Mouse (Mus musculus) kidney, postnatal 4 days (tissue): Measurements from ENCODE around the gene Tmem164.

Experiments
- DNase-seq, 2 experiments: peaks; one replicate each; pipeline ENCODE4 v3.0.0; 2021; ENCODE audit warnings: mixed read lengths in 2 of 2

Tmem164 gene

GRCm38 (mm10) chrX:142755542-142755941, 74.3 kb downstream of the Tmem164 start:
- no peak for DNase-seq

- no peak for DNase-seq
These were observed 79.2 kb downstream of the Tmem164 start for GRCm38 (mm10) chrX:142760415-142760814.

- no peak for DNase-seq
These were observed 82.1 kb downstream of the Tmem164 start for GRCm38 (mm10) chrX:142763337-142763736.

- no peak for DNase-seq
These were observed 88.5 kb downstream of the Tmem164 start for GRCm38 (mm10) chrX:142769698-142770097.

DNA sequence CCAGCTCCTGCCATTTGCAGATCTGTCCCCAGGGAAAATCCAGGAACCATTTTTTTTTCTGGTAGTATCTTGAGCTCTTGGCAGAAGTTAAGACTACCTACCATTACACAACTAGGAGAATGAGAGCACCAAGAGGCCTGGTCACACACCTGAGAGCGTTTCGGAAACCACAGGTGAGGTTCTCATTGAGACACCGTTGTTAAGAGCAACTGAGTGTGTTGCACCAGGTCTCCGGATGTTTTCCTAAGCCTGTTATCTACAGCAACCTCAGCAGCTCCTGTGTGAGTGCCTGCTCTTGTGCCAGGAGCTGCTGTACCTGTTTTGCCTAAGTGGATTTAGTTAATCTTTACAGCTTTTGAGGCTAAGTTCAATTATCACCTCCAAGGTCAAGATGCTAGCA, 92.5 kb downstream of the Tmem164 start:
- no peak for DNase-seq

- DNase-seq, result no peak
These were observed 94.9 kb downstream of the Tmem164 start for GRCm38 (mm10) chrX:142776131-142776530.

GRCm38 (mm10) chrX:142778638-142779037, 97.4 kb downstream of the Tmem164 start:
- no peak for DNase-seq

GRCm38 (mm10) chrX:142786160-142787052, 105.2 kb downstream of the Tmem164 start:
- DNase-seq, result no peak

DNA sequence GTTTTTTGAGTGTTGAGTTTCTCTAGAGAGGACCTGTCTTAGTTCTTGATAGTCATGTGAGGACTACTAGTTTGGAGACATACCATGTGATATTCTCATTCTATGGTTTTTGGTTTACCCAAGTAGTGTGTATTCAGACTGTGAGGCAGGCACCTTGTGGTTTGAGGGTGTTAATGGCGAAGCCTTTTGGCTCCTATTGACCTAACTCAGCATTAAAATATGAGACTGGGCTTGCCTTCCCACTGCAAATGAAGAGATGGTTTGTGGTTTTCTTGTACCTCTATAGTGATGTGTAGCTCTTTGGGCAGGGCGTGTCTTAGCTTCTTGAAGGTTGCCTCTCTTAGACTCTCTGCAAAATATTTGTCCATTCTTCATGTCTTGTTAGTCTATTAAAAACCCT, 111.0 kb downstream of the Tmem164 start:
- no peak for DNase-seq

GRCm38 (mm10) chrX:142794069-142794610, 112.9 kb downstream of the Tmem164 start:
- DNase-seq, result no peak

DNA sequence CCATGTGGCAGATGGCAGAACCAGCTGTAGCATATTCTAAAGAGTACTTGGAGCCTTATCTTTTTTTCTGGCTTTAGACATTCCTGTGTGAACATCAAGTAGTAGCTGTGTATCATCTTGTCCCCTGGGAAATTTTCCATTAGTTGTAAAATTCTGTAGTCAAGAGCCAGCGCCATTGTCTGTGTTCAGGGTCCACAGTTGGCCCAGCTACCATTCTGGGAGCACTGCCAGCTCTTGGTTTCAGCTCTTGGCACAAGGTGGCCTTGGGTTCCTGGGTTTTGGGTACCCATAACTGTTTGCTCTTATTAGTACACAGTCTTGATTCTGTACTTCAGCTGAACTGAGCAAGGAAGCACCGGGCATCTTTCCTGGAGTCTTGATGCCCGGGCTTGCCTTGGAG, 123.4 kb downstream of the Tmem164 start:
- no peak for DNase-seq

GRCm38 (mm10) chrX:142806126-142806525, 124.9 kb downstream of the Tmem164 start:
- DNase-seq, result peak in 1 of 2 experiments; percentile 21

DNA sequence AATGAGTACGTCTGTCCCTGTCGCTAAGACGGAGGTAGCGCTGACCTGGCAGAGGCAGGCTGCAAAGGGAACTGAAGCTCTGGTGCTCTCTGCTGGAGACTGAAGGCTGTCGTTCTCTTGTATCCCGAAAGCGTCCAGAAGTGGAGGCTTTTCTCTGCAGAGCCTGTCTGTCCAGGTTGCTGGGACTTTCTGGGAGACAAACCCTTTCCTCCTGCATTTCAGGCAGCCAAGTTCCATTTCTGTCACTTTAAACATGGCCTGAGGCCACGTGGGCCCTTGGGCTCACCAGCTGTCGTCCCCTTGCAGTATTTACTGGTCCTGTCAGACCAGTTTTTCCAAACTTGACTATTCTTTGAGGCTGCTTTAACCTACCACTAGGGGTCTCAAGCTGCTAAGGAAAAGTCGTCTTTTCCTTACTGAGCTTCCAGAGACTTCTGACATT, 125.4 kb downstream of the Tmem164 start:
- DNase-seq, result peak; percentile 14 to 51

GRCm38 (mm10) chrX:142808411-142808810, 127.2 kb downstream of the Tmem164 start:
- DNase-seq, result peak; percentile 44 to 58

DNA sequence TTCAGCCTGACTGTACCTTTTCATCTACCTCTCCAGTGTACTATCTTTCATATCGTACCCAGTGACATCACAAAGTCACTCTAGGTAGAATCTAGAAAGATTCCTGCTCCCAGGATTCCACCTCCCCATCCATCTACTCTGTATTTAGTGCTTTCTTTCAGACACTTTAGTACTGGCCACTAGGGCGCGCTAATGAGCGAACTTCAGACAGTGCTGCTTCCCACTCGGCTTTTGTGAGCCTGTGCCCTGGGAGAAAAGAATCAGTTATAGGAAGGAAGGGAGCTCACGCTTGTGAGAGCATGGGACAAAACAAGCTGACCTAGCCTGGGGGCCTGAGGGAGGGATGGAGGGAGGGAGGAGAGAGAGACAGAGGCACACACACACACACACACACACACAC, 131.9 kb downstream of the Tmem164 start:
- peak; percentile 71 for DNase-seq

GRCm38 (mm10) chrX:142818057-142818682, 137.0 kb downstream of the Tmem164 start:
- peak; percentile 59 to 62 for DNase-seq

DNA sequence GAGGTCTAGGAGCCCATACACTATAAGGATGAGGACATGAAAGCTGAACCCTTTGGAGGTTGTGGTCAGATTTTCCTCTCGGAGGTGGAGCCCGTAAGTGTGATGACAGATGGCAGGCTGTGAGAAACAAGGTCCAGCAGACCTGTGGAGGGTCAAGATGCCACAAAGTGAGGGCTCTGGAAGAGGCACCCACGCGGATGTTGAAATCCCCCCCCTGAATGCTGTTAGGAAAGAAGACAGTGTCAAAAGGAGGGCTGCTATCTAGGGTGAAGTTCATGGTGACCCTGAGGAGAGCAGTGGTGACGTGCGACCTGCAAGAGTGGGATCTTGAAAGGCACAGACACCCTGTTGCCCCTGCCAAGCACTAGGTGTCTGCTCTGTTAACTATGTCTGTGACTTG, 140.0 kb downstream of the Tmem164 start:
- DNase-seq, result no peak

DNA sequence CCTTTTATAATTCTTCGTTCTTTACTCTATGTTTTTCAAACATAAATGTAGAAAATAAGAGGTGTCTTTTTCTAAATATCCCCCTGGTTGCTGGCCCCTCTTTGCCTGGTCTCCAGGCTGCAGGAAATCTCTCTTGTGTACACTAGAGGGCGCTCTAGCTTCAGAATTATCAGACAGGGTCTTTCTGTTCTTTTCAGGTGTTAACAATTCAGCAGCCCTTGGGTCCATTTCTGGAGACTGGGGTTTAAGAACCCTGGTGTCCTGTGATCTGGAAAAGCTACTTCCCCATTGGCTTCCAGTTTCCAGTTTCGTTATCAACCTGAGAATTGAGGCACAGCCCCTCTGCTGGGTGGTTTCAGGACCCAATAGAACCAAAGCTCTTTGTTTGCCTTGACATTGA, 140.6 kb downstream of the Tmem164 start:
- no peak for DNase-seq

- DNase-seq, result no peak
These were observed 144.1 kb downstream of the Tmem164 start for GRCm38 (mm10) chrX:142825309-142825708.

GRCm38 (mm10) chrX:142827644-142828043, 146.4 kb downstream of the Tmem164 start:
- no peak for DNase-seq

- no peak for DNase-seq
These were observed 147.1 kb downstream of the Tmem164 start for GRCm38 (mm10) chrX:142828184-142828908.

DNA sequence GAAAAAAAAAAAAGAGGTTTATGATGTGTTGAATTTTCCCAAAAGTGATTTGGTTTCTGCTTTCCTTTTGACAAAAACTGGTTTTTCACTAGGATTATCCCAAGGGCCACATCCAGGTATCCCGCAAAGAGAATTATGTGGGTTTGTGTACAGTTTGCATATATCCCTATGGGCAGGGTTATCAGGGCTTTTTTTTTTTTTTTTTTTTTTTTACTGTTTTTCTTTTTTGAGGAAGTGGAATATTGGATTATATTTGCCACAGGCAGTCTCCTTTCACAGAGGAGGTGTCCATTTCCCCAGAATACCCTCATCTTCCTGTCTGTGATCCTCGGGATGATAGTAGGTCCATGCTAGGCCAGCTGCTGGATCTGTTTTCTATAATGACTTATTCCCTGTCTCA, 148.1 kb downstream of the Tmem164 start:
- no peak for DNase-seq

- no peak for DNase-seq
These were observed 148.8 kb downstream of the Tmem164 start for GRCm38 (mm10) chrX:142829866-142830470.
